Mouse (Mus musculus) spleen, adult 10 weeks (tissue): ENCODE data around the gene Bpifa6. TPM values are rescaled to one million over a fixed set of nuclear protein-coding genes. Genes with fewer than 3 reads are reported as not detected.

Source experiments
- polyA plus RNA-seq: library from polyadenylated mRNA; stranded (reverse); fragments of 350-450 nt; fragmentation: Illumina TruSeq; extraction: RNeasy Lipid Tissue Mini Kit (QIAGEN cat#74804); gene quantifications from one replicate; pipeline ENCODE4 v1.2.3, GENCODE M21; 2015; ENCODE audit warnings: low replicate concordance; ENCODE audit not compliant: insufficient read depth

The Bpifa6 gene
- polyA plus RNA-seq: not detected

DNA sequence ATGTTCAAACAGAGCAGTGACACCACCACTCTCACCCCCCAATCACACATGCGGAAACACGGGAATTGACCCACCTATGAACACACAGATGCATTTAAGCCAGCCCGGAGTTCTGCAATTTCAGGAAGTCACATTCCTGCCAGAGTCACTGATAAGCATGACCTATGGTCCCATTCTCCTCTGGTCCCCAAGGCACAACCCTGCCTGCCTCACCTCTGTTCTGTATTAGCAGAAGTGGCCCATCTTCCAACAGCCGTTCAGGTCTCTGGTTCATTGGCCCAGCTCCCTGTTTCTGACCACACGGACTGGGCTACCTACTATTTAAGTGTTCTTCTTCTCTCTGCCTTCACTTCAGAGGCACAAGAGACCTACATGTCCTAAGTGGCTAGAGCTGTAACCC, at the start of gene Bpifa6:
Bpifa6 (plus strand) TSS at position 364 of the 400 bp plus-strand sequence.

DNA sequence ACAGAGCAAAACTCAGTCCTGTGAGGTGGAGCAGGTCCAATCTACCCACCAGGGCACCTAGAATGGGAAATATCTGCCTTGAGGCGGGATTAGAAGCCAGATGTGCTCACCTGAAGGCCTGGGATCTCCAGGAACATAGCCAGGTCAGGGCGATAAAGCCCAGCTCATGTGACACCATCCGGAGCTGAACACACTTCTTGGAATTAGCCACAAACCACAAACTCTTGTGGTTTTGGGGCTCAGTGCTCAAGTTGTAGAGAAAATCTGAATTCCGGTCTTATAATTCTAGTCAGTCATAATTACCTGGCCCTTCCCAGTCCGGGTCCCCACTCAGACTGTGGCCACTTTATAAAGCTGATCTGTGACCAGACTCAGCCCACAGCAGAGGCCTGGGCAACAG, 36.9 kb upstream of the Bpifa6 start, which contains the start of gene Bpifb4:
Bpifb4 (plus strand) TSS at position 370 of the 400 bp plus-strand sequence.

DNA sequence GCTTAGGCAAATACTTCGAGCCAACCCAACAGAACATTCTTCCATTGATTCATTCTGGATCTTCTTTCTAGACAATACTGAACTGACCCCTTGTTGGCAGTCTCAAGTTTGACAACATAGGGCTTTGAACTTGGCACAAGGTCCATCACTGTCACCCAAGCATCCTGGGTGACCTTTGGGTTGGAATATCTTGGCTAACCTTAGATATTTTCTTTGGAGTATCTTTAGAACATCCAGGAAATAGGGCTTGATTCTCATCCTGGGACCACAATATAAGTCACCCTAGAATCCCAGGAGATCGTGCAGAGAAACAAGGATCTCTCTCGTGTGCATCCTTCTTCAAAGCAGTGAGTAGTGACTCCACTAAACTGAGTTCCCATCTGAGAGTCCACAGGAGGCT, 33.2 kb downstream of the Bpifa6 start, which contains the start of gene Bpifa2:
Bpifa2 (plus strand) TSS at position 301 of the 400 bp plus-strand sequence.

Other genes starting within 250 kb of the Bpifa6 start
- gene Mapre1, start 233.7 kb upstream of the Bpifa6 start, polyA plus RNA-seq: 181 TPM
- 0.17 TPM for gene Efcab8, start 195.0 kb upstream of the Bpifa6 start, polyA plus RNA-seq
- gene Sun5, start 103.9 kb upstream of the Bpifa6 start, polyA plus RNA-seq: not detected
- gene Bpifb2, start 99.9 kb upstream of the Bpifa6 start, polyA plus RNA-seq: not detected
- gene Bpifb6, start 74.6 kb upstream of the Bpifa6 start, polyA plus RNA-seq: not detected
- gene Bpifb3, start 56.7 kb upstream of the Bpifa6 start, polyA plus RNA-seq: not detected
- gene Bpifb4, start 36.7 kb upstream of the Bpifa6 start, polyA plus RNA-seq: not detected
- not detected for gene Bpifa2, start 33.3 kb downstream of the Bpifa6 start, polyA plus RNA-seq
- gene Bpifa3, start 155.4 kb downstream of the Bpifa6 start, polyA plus RNA-seq: not detected
- not detected for gene Bpifa1, start 167.9 kb downstream of the Bpifa6 start, polyA plus RNA-seq
- not detected for gene Bpifa5, start 187.7 kb downstream of the Bpifa6 start, polyA plus RNA-seq
- not detected for gene Bpifb1, start 215.9 kb downstream of the Bpifa6 start, polyA plus RNA-seq
- gene Bpifb5, start 248.8 kb downstream of the Bpifa6 start, polyA plus RNA-seq: not detected